Mouse (Mus musculus) ES-Bruce4 (cell line): ENCODE data around the gene Nos1ap.

Experiments
- CTCF ChIP-seq: IDR thresholded peaks from one replicate; pipeline ENCODE4 v1.8.1; 2011; ENCODE audit warnings: low read depth, low read length
- EP300 ChIP-seq: IDR thresholded peaks from 2 replicates; pipeline ENCODE4 v1.6.1; 2011; ENCODE audit warnings: low read depth, low read length; ENCODE audit not compliant: insufficient read depth
- POLR2A ChIP-seq: IDR thresholded peaks from one replicate; pipeline ENCODE4 v1.8.1; 2011; ENCODE audit warnings: low read length; ENCODE audit not compliant: insufficient read depth

DNA sequence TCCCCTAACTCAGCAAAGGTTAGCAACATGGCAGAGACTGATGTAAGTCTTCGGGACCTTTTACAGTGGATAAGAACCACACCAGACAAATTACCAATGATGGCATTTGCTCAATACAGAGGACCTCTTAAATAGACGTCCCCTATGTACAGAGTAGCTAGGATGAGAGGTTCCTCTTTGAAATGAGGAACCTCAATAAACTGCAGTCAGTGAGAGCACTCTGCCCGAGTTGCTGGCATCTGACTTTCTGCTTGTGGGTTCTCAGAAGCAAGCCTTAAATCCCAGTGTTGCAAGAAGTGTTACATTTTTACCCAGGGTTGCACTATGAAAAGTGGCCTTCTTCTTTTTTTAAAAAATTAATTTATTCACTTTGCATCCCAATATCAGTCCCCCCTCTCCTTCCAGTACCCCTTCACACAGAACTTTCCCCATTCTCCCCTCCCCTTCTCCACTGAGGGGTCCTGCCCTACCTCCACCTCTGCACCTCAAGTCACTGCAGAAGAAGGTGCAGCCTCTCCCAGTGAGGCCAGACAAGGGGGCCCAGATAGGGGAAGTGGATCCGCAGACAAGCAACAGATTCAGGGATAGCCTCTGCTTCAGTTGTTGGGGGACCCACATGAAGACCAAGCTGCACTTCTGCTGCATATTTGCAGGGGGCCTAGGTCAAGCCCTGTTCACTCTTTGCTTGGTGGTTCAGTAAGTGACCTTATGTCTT is 307.1 kb downstream of the Nos1ap start:
- TF ChIP-seq CTCF (no peak), POLR2A (no peak), EP300 (no peak)
